Mouse (Mus musculus): ENCODE measurements around the gene Kpna4. TPM values are rescaled to one million over a fixed set of nuclear protein-coding genes. Genes with fewer than 3 reads are reported as not detected.

Kpna4 gene
- total and polyA plus RNA-seq, 3 experiments = 14.4 to 126 (median 66.7) TPM

- peak; percentile 73 for ATAC-seq (ENCODE audit: extremely low read depth, insufficient number of reproducible peaks, low FRiP score, poor library complexity, severe bottlenecking)
- TF ChIP-seq GATA1 (IDR thresholded peaks at IDR 0.05; ENCODE audit: borderline replicate concordance, low read length) = no peak
- no peak for TF ChIP-seq TAL1 (conservative IDR thresholded peaks at IDR 0.05; ENCODE audit: low read depth, low read length)
- TF ChIP-seq CTCF (IDR thresholded peaks at IDR 0.05; ENCODE audit: low read depth, low read length) = no peak
- TF ChIP-seq GATA2 (IDR thresholded peaks at IDR 0.05; ENCODE audit: borderline replicate concordance, low read depth, low read length) = no peak
- TF ChIP-seq POLR2AphosphoS5 (IDR thresholded peaks at IDR 0.05; ENCODE audit: insufficient replicate concordance, low read depth, low read length) = no peak
- Histone ChIP-seq H3K27me3 (ENCODE audit: insufficient read depth, low read length) (no peaks in the 10 kb centered on the region), H3K36me3 (replicated peaks) (peaks cover 23% of the 10 kb centered on the region), H3K4me3 (ENCODE audit: low read depth, low read length) (peak within 1 kb of the TSS; percentile 95), H3K9me3 (replicated peaks) (no peaks in the 10 kb centered on the region), H3K4me1 (ENCODE audit: insufficient read depth, low read depth, low read length) (peaks cover 33% of the 10 kb centered on the region)
- DNase-seq (ENCODE audit: low spot score) = peak; percentile 82
Measured at GRCm38 (mm10) chr3:69044645-69045399, 82.1 kb downstream of the Kpna4 start, which contains the start of gene Trim59. TSS of gene Trim59 (minus strand) at chr3:69044755.

GRCm38 (mm10) chr3:69044167-69044591, 82.7 kb downstream of the Kpna4 start:
- peaks cover 27% of the 10 kb centered on the region for H3K36me3 ChIP-seq (replicated peaks)
- H3K9me3 ChIP-seq (replicated peaks) = no peaks in the 10 kb centered on the region
- peak overlapping the region; percentile 95 for H3K4me3 ChIP-seq (ENCODE audit: low read depth, low read length)
- H3K27me3 ChIP-seq (ENCODE audit: insufficient read depth, low read length) = no peaks in the 10 kb centered on the region
- TF ChIP-seq CTCF (IDR thresholded peaks at IDR 0.05; ENCODE audit: low read depth, low read length) (no peak), GATA1 (IDR thresholded peaks at IDR 0.05; ENCODE audit: borderline replicate concordance, low read length) (no peak), GATA2 (IDR thresholded peaks at IDR 0.05; ENCODE audit: borderline replicate concordance, low read depth, low read length) (no peak), TAL1 (conservative IDR thresholded peaks at IDR 0.05; ENCODE audit: low read depth, low read length) (no peak), POLR2AphosphoS5 (IDR thresholded peaks at IDR 0.05; ENCODE audit: insufficient replicate concordance, low read depth, low read length) (no peak)
- ATAC-seq (ENCODE audit: extremely low read depth, insufficient number of reproducible peaks, low FRiP score, poor library complexity, severe bottlenecking) (no peak), DNase-seq (ENCODE audit: low spot score) (no peak)
- H3K4me1 ChIP-seq (ENCODE audit: insufficient read depth, low read depth, low read length) = peaks cover 37% of the 10 kb centered on the region

- TF ChIP-seq GATA2 (IDR thresholded peaks at IDR 0.05; ENCODE audit: borderline replicate concordance, low read depth, low read length) (no peak), CTCF (IDR thresholded peaks at IDR 0.05; ENCODE audit: low read depth, low read length) (no peak), GATA1 (IDR thresholded peaks at IDR 0.05; ENCODE audit: borderline replicate concordance, low read length) (no peak), TAL1 (conservative IDR thresholded peaks at IDR 0.05; ENCODE audit: low read depth, low read length) (no peak), POLR2AphosphoS5 (IDR thresholded peaks at IDR 0.05; ENCODE audit: insufficient replicate concordance, low read depth, low read length) (no peak)
- Histone ChIP-seq H3K27me3 (ENCODE audit: insufficient read depth, low read length) (no peaks in the 10 kb centered on the region), H3K36me3 (replicated peaks) (peaks cover 34% of the 10 kb centered on the region), H3K4me1 (ENCODE audit: insufficient read depth, low read depth, low read length) (peaks cover 28% of the 10 kb centered on the region), H3K9me3 (replicated peaks) (no peaks in the 10 kb centered on the region), H3K4me3 (ENCODE audit: low read depth, low read length) (peak overlapping the region; percentile 57; the same call in 1 of the 2 replicates)
- DNase-seq (ENCODE audit: low spot score) = no peak
- ATAC-seq (ENCODE audit: extremely low read depth, insufficient number of reproducible peaks, low FRiP score, poor library complexity, severe bottlenecking) = no peak
Measured at GRCm38 (mm10) chr3:69041298-69041697, 85.6 kb downstream of the Kpna4 start.

GRCm38 (mm10) chr3:69040105-69040504, 86.8 kb downstream of the Kpna4 start:
- no peaks in the 10 kb centered on the region for H3K27me3 ChIP-seq (ENCODE audit: insufficient read depth, low read length)
- no peak for TF ChIP-seq CTCF (IDR thresholded peaks at IDR 0.05; ENCODE audit: low read depth, low read length)
- no peak for TF ChIP-seq POLR2AphosphoS5 (IDR thresholded peaks at IDR 0.05; ENCODE audit: insufficient replicate concordance, low read depth, low read length)
- TF ChIP-seq GATA2 (IDR thresholded peaks at IDR 0.05; ENCODE audit: borderline replicate concordance, low read depth, low read length) = no peak
- no peak for TF ChIP-seq GATA1 (IDR thresholded peaks at IDR 0.05; ENCODE audit: borderline replicate concordance, low read length)
- no peak for TF ChIP-seq TAL1 (conservative IDR thresholded peaks at IDR 0.05; ENCODE audit: low read depth, low read length)
- no peaks in the 10 kb centered on the region for H3K9me3 ChIP-seq (replicated peaks)
- H3K4me3 ChIP-seq (ENCODE audit: low read depth, low read length) = peak overlapping the region; percentile 28; the same call in 1 of the 2 replicates
- DNase-seq (ENCODE audit: low spot score) = no peak
- no peak for ATAC-seq (ENCODE audit: extremely low read depth, insufficient number of reproducible peaks, low FRiP score, poor library complexity, severe bottlenecking)
- H3K4me1 ChIP-seq (ENCODE audit: insufficient read depth, low read depth, low read length) = peaks cover 20% of the 10 kb centered on the region
- peaks cover 44% of the 10 kb centered on the region for H3K36me3 ChIP-seq (replicated peaks)

- no peak for TF ChIP-seq TAL1 (conservative IDR thresholded peaks at IDR 0.05; ENCODE audit: low read depth, low read length)
- no peak for TF ChIP-seq GATA1 (IDR thresholded peaks at IDR 0.05; ENCODE audit: borderline replicate concordance, low read length)
- no peak for TF ChIP-seq CTCF (IDR thresholded peaks at IDR 0.05; ENCODE audit: low read depth, low read length)
- no peak for TF ChIP-seq GATA2 (IDR thresholded peaks at IDR 0.05; ENCODE audit: borderline replicate concordance, low read depth, low read length)
- Histone ChIP-seq H3K36me3 (replicated peaks) (peaks cover 88% of the 10 kb centered on the region), H3K4me3 (ENCODE audit: low read depth, low read length) (no peak overlapping the region), H3K9me3 (replicated peaks) (no peaks in the 10 kb centered on the region), H3K4me1 (ENCODE audit: insufficient read depth, low read depth, low read length) (peaks cover 4% of the 10 kb centered on the region; the same call in 1 of the 2 replicates), H3K27me3 (ENCODE audit: insufficient read depth, low read length) (no peaks in the 10 kb centered on the region)
- no peak for DNase-seq (ENCODE audit: low spot score)
- ATAC-seq (ENCODE audit: extremely low read depth, insufficient number of reproducible peaks, low FRiP score, poor library complexity, severe bottlenecking) = no peak
Measured at GRCm38 (mm10) chr3:69026133-69026783, 100.7 kb downstream of the Kpna4 start.

- TF ChIP-seq GATA2 (IDR thresholded peaks at IDR 0.05; ENCODE audit: borderline replicate concordance, low read depth, low read length) = no peak
- no peak for TF ChIP-seq TAL1 (conservative IDR thresholded peaks at IDR 0.05; ENCODE audit: low read depth, low read length)
- TF ChIP-seq CTCF (IDR thresholded peaks at IDR 0.05; ENCODE audit: low read depth, low read length) = no peak
- TF ChIP-seq POLR2AphosphoS5 (IDR thresholded peaks at IDR 0.05; ENCODE audit: insufficient replicate concordance, low read depth, low read length) = no peak
- TF ChIP-seq GATA1 (IDR thresholded peaks at IDR 0.05; ENCODE audit: borderline replicate concordance, low read length) = no peak
- no peak overlapping the region for H3K4me3 ChIP-seq (ENCODE audit: low read depth, low read length)
- no peaks in the 10 kb centered on the region for H3K27me3 ChIP-seq (ENCODE audit: insufficient read depth, low read length)
- peaks cover 89% of the 10 kb centered on the region for H3K36me3 ChIP-seq (replicated peaks)
- H3K9me3 ChIP-seq (replicated peaks) = no peaks in the 10 kb centered on the region
- no peak for DNase-seq (ENCODE audit: low spot score)
- peaks cover 4% of the 10 kb centered on the region; the same call in 1 of the 2 replicates for H3K4me1 ChIP-seq (ENCODE audit: insufficient read depth, low read depth, low read length)
- no peak for ATAC-seq (ENCODE audit: extremely low read depth, insufficient number of reproducible peaks, low FRiP score, poor library complexity, severe bottlenecking)
Measured at GRCm38 (mm10) chr3:69020764-69021163, 106.1 kb downstream of the Kpna4 start.

Data from G1E (cell line).